In the genomic region with DNA sequence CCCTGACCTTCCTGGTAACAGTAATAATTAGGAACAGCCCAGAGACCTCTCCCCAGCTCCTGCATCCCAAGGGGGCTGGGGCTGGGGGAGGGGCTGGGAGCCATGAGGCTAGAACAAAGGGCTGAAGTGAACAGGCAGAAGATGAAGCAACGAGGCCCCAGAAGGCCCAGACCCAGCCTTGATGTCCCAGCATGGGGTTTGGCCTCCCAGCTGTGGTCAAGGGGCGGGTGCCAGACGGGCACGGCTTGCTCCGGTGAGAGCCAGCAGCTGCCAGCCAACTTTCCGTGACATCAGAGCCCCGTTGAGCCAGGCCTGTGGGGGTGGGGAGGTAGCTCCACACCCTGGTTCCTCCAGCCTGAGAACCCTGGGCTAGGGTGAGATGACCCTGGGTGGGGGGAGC, we compare ENCODE assay signal across 11 mouse cellular contexts. TPM values are rescaled to one million over a fixed set of nuclear protein-coding genes. Genes with fewer than 3 reads are reported as not detected.
DNase-seq lines count a peak whose midpoint lies in the region; ATAC-seq lines count a peak whose summit lies in the region.
"Had no signal": no experiment of that assay in that cellular context is flagged by ENCODE, and none has a peak within 500 bp of the region (broad histone marks: within the 10 kb centered on the region; RNA-seq: fewer than 3 reads in every experiment).

No protein-coding gene starts in this region.

- ATAC-seq in CD4-positive, CD25-positive, alpha-beta regulatory T cell, adult 4 months: no peak
- ATAC-seq: Patski had no signal

- DNase-seq in left cerebral cortex, postnatal 4 days: peak; percentile 63
- DNase-seq in left cerebral cortex, postnatal 25 days (ENCODE audit: low spot score in 2 of 2): no peak
- DNase-seq in adrenal gland, postnatal 36 days: peak; percentile 74 to 86
- peak; percentile 83 to 88 for DNase-seq in heart, postnatal 10 days
- DNase-seq in ovary, postnatal 14 days (ENCODE audit: low spot score): peak; percentile 7
- no peak for DNase-seq in frontal cortex, postnatal 14 days (ENCODE audit: low spot score in 2 of 2)
- DNase-seq in spleen, postnatal 14 days (ENCODE audit: low spot score in 2 of 2): no peak

- intact Hi-C loops in left cerebral cortex, postnatal 4 days (cut with DNase I): no loop called here
- intact Hi-C loops in left cerebral cortex, postnatal 25 days (cut with DNase I): no loop called here
- intact Hi-C loops in heart, postnatal 10 days (cut with DNase I): no loop called here

RNA-seq across cellular contexts. Expression of gene Gm10803, which starts 7.3 kb away (rescaled TPM):
- total RNA-seq in left cerebral cortex, postnatal 4 days (2021): not detected
- not detected for total RNA-seq in left cerebral cortex, postnatal 25 days (2021)
- total RNA-seq in adrenal gland, postnatal 36 days (2021): not detected
- total RNA-seq in heart, postnatal 10 days (2021): not detected
- not detected for polyA plus RNA-seq in CD4-positive, CD25-positive, alpha-beta regulatory T cell, adult 4 months (2017; shearing (Covaris generic))
- total RNA-seq: left cerebral cortex, adult 8-10 months had no signal
- polyA plus RNA-seq: neural tube, embryonic 13.5 days; Patski had no signal

Comparison
In these comparisons a context has a peak if more than half of its experiments do, and no peak if none do; other contexts are left out.
1. DNase-seq: peak in left cerebral cortex, postnatal 4 days (single experiment), adrenal gland, postnatal 36 days (2 of 2), heart, postnatal 10 days (2 of 2) and ovary, postnatal 14 days (single experiment); none in left cerebral cortex, postnatal 25 days (0 of 2), frontal cortex, postnatal 14 days (0 of 2) and spleen, postnatal 14 days (0 of 2).